Mouse (Mus musculus) embryonic facial prominence, embryonic 14.5 days (tissue): Measurements from ENCODE around the gene Cfap69. TPM values are rescaled to one million over a fixed set of nuclear protein-coding genes. Genes with fewer than 3 reads are reported as not detected.
"Not testable (repeated sequence)": the region's sequence is repeated elsewhere in the genome, so short reads cannot be mapped to it uniquely, and the experiment has no call there.

Experiments
- ATAC-seq: fragments of 200-750 bp; cut with Nextera tagmentation; 2 replicates; pipeline ENCODE4 v1.8.0; 2017; ENCODE audit warnings: low read depth, moderate number of reproducible peaks, moderate TSS enrichment
- DNase-seq: peaks from one replicate; pipeline ENCODE4 v3.0.0-alpha.2; 2015; ENCODE audit warnings: low spot score
- H3K27ac ChIP-seq: fragments of 300-500 bp; sonication (generic); replicated peaks from 2 replicates; pipeline ENCODE4 v1.5.1; 2014; ENCODE audit warnings: low read depth, mild to moderate bottlenecking, low read length, moderate library complexity
- H3K27me3 ChIP-seq: fragments of 300-500 bp; sonication (generic); replicated peaks from 2 replicates; pipeline ENCODE4 v1.6.1; 2014; ENCODE audit warnings: low read length; ENCODE audit not compliant: control insufficient read depth, insufficient read depth
- H3K36me3 ChIP-seq: fragments of 300-500 bp; sonication (generic); 2 replicates; pipeline ENCODE4 v1.6.1; 2014; ENCODE audit warnings: low read length, mixed read lengths; ENCODE audit not compliant: control insufficient read depth, insufficient read depth
- H3K4me1 ChIP-seq: fragments of 300-500 bp; sonication (generic); 2 replicates; pipeline ENCODE4 v1.6.1; 2014; ENCODE audit warnings: antibody characterized with exemption, low read length; ENCODE audit not compliant: control insufficient read depth, insufficient read depth
- H3K4me2 ChIP-seq: fragments of 300-500 bp; sonication (generic); 2 replicates; pipeline ENCODE4 v1.6.1; 2014; ENCODE audit warnings: low read depth, mild to moderate bottlenecking, low read length, moderate library complexity, mixed read lengths
- H3K4me3 ChIP-seq: fragments of 300-500 bp; sonication (generic); 2 replicates; pipeline ENCODE4 v1.5.1; 2014; ENCODE audit warnings: low read depth, mild to moderate bottlenecking, low read length
- H3K9ac ChIP-seq: fragments of 300-500 bp; sonication (generic); 2 replicates; pipeline ENCODE4 v1.6.1; 2014; ENCODE audit warnings: low read depth, mild to moderate bottlenecking, low read length, moderate library complexity, mixed read lengths
- H3K9me3 ChIP-seq: fragments of 300-500 bp; sonication (generic); 2 replicates; pipeline ENCODE4 v1.6.1; 2016; ENCODE audit warnings: low read length; ENCODE audit not compliant: control insufficient read depth
- WGBS: fragments of 180-500 bp; shearing (Covaris S2); extraction: QIAGEN DNeasy Blood & Tissue Kit; methylation state at CpG from one replicate; pipeline ENCODE4 v1.1.7; 2014; 5-methylcytosine and 5-hydroxymethylcytosine counted together
- polyA plus RNA-seq: library from polyadenylated mRNA; unstranded; fragments of >200 nt; fragmentation: Nextera tagmentation; extraction: Ambion mirVana; gene quantifications from 2 replicates; pipeline ENCODE4 v1.2.1, GENCODE M21; 2014

Cfap69 gene
- polyA plus RNA-seq, 1 experiment from 2014 or later, result 3.3 TPM

DNA sequence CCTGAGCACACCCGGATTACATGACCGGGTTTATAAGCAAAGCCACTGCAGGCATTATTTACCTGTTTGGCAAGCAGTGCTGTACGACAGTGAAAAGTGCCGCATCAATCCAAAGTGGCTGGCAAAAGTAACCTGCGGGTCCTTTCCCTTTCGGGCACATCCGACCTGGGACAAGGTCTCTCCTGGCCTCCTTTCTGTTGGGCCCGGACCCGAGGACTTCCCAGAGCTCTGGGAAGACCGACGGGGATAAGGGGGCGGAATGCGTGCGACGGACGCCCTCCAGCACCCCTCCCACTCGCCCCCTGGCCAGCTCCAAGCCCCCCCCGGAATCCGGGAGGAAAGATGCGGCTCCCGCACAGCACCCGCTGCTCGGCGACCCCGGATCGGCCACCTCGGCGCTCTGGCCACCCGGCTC, 29.5 kb upstream of the Cfap69 start:
- H3K4me2 ChIP-seq, result peak overlapping the region; percentile 71
- peak overlapping the region; percentile 80 for H3K4me3 ChIP-seq
- H3K9ac ChIP-seq, result peak overlapping the region; percentile 87
- ATAC-seq (peak; percentile 68), DNase-seq (peak; percentile 41)
- peaks cover 3% of the 10 kb centered on the region; the same call in 1 of the 2 replicates for H3K4me1 ChIP-seq
- no peaks in the 10 kb centered on the region for H3K27me3 ChIP-seq
- peak overlapping the region; percentile 68 for H3K27ac ChIP-seq
- 0% methylated on average over 8 of the region's 29 CpGs for WGBS
- H3K36me3 ChIP-seq, result no peaks in the 10 kb centered on the region
- H3K9me3 ChIP-seq, result no peaks in the 10 kb centered on the region

DNA sequence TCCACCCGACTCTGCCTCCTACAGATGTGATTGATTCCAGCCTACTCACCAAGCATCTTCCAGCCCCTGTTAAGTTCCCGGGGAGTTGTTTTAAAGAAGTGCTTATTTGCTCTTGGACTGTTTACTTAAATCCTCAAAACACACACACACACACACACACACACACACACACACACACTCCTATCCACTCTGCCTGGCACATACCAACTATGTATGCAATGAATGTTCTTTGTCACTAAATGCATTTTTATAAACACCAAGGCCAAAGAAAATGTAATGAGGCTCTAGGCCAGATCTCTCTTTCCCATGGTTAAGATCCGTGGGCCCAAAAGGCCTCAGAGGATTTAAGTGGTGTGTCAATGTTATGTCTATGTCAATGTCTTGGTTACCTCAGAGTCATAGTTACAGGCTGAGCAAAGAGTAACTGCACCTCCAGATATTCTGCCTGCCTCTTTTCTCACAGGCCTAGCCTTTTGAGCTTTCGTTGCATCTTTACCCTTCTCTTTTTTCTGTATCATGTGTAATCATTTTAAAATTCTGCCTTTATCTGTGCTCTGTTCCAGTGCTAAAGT, 28.2 kb upstream of the Cfap69 start:
- Histone ChIP-seq H3K9me3 (no peaks in the 10 kb centered on the region), H3K9ac (no peak overlapping the region), H3K27me3 (no peaks in the 10 kb centered on the region), H3K4me2 (no peak overlapping the region), H3K27ac (no peak overlapping the region), H3K4me1 (peaks cover 3% of the 10 kb centered on the region; the same call in 1 of the 2 replicates), H3K4me3 (no peak overlapping the region), H3K36me3 (no peaks in the 10 kb centered on the region)
- DNase-seq, result no peak
- 48% methylated on average over 4 of the region's 4 CpGs for WGBS
- no peak for ATAC-seq

DNA sequence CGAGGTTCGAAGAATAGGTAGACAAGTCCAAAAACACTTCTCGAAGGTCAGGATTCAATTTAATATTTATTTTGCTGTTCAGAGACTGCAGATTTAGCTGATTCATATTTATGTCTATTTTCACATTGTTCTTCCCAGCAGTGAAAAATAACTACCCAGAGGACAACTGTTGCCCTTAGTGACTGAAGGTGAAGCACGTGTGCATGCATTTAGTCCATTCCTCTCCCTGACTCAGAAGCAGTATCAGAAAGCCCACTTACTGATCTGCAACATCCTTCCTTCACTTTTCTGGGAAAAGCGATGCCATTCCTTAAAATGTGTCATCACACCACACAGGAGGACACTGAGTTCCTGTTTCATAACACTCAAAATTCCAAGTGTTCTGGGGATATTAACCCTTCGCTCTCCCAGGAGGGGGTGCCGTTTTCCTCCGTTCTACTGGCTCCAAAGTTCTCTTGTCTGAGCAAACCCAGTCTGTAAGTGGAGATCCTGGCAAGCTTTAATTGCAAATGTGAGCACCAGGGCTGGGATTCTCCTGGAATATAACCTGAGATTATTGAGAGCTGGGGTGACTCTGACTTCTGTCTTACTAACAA, 25.0 kb upstream of the Cfap69 start:
- ATAC-seq, result no peak
- 68% methylated on average over 8 of the region's 8 CpGs for WGBS
- Histone ChIP-seq H3K4me1 (peaks cover 8% of the 10 kb centered on the region; the same call in 1 of the 2 replicates), H3K9ac (no peak overlapping the region), H3K27me3 (no peaks in the 10 kb centered on the region), H3K27ac (no peak overlapping the region), H3K4me2 (no peak overlapping the region), H3K4me3 (no peak overlapping the region), H3K9me3 (no peaks in the 10 kb centered on the region), H3K36me3 (no peaks in the 10 kb centered on the region)
- DNase-seq, result no peak

DNA sequence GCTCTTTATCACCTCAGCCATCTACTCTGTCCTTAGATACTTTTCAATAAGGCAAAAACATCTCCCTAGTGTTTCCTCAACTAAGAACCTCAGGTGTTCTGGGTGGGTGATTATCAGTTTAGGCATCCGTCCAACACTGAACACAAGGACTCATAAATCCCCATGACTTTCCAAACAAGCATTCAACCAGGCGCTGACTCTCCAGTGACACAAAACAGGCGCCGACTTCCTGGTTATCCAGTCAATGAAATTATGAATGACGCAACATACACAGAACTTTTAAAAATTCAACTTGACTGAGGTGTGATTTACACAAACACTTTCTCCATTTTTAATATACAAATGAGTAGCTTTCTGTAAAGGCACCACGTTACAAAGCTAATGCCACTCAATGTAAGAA, 24.2 kb upstream of the Cfap69 start:
- no peak overlapping the region for H3K9ac ChIP-seq
- no peak overlapping the region for H3K4me3 ChIP-seq
- no peak overlapping the region for H3K4me2 ChIP-seq
- H3K27ac ChIP-seq, result no peak overlapping the region
- no peak for ATAC-seq
- DNase-seq, result no peak
- H3K9me3 ChIP-seq, result no peaks in the 10 kb centered on the region
- 86% methylated on average over 6 of the region's 6 CpGs for WGBS
- H3K27me3 ChIP-seq, result no peaks in the 10 kb centered on the region
- no peaks in the 10 kb centered on the region for H3K36me3 ChIP-seq
- H3K4me1 ChIP-seq, result peaks cover 8% of the 10 kb centered on the region; the same call in 1 of the 2 replicates

DNA sequence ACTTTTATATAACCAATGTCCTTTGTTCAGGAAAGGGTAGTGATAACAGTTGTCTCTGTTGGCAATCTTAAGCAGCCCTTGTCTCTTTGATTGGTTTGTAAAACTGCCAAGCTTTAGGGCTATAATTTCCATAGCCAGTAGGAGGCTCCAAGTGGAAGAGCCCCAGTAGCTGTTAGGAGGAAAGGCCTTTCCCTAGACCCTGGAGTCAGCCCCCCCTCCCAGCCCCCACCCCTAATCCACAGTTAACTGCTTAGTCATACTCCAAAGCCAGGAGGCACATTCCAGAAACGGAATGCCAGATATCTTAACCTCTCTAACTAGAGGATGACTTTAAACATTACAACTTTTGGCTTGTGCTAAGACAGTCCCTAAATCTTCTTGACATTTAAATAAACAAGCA, 22.9 kb upstream of the Cfap69 start:
- peak; percentile 31 for DNase-seq
- peaks cover 4% of the 10 kb centered on the region; the same call in 1 of the 2 replicates for H3K4me1 ChIP-seq

GRCm38 (mm10) chr5:5684946-5685345, 20.9 kb upstream of the Cfap69 start:
- not testable (repeated sequence) for H3K4me2 ChIP-seq, H3K4me1 ChIP-seq, H3K36me3 ChIP-seq, H3K9ac ChIP-seq, ATAC-seq, H3K27me3 ChIP-seq, DNase-seq, H3K9me3 ChIP-seq, H3K27ac ChIP-seq, H3K4me3 ChIP-seq
- 94% methylated on average over 2 of the region's 2 CpGs for WGBS

More for the DNA sequence above, 22.9 kb upstream of the Cfap69 start:
- H3K36me3 ChIP-seq, result no peaks in the 10 kb centered on the region
- no peak overlapping the region for H3K4me3 ChIP-seq
- no peak for ATAC-seq
- H3K9ac ChIP-seq, result no peak overlapping the region
- H3K27ac ChIP-seq, result no peak overlapping the region
- no peaks in the 10 kb centered on the region for H3K27me3 ChIP-seq
- no peak overlapping the region for H3K4me2 ChIP-seq
- 4% methylated on average over 1 of the region's 1 CpGs for WGBS
- no peaks in the 10 kb centered on the region for H3K9me3 ChIP-seq

GRCm38 (mm10) chr5:5683292-5683691, 19.3 kb upstream of the Cfap69 start:
- DNase-seq, result no peak
- no peak for ATAC-seq
- no peaks in the 10 kb centered on the region for H3K27me3 ChIP-seq
- peaks cover 4% of the 10 kb centered on the region; the same call in 1 of the 2 replicates for H3K4me1 ChIP-seq
- H3K36me3 ChIP-seq, result 0 out of 2 replicates have a peak, but pooled peaks cover 4% of the 10 kb centered on the region
- H3K4me3 ChIP-seq, result no peak overlapping the region
- H3K27ac ChIP-seq, result no peak overlapping the region
- H3K4me2 ChIP-seq, result no peak overlapping the region
- H3K9me3 ChIP-seq, result no peaks in the 10 kb centered on the region
- 61% methylated on average over 4 of the region's 4 CpGs for WGBS
- no peak overlapping the region for H3K9ac ChIP-seq

DNA sequence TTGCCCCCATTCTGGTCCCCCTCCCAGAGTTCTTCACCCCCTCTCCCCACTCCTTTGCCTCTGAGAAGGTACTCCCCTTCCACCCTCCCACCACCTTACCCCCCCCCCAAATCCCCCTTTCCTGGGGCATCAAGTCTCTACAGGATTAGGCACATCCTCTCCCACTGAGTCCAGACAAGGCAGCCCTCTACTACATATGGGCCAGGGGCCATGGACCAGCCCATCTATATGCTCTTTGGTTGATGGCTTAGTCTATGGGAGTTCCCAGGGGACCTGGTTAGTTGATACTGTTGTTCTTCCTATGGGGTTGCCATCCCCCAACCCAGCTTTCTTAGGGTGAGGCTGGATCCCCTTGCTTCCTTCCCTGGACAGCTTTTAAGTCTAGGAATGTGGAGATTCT, 15.4 kb upstream of the Cfap69 start:
- Histone ChIP-seq H3K4me1 (no peaks in the 10 kb centered on the region), H3K4me3 (no peak overlapping the region), H3K36me3 (peaks cover 19% of the 10 kb centered on the region), H3K27ac (no peak overlapping the region), H3K4me2 (no peak overlapping the region), H3K27me3 (no peaks in the 10 kb centered on the region), H3K9ac (no peak overlapping the region), H3K9me3 (no peaks in the 10 kb centered on the region)
- ATAC-seq, result no peak
- DNase-seq, result no peak

GRCm38 (mm10) chr5:5676082-5676481, 12.0 kb upstream of the Cfap69 start:
- Histone ChIP-seq H3K9ac (no peak overlapping the region), H3K9me3 (no peaks in the 10 kb centered on the region), H3K27me3 (no peaks in the 10 kb centered on the region), H3K4me3 (no peak overlapping the region), H3K4me2 (no peak overlapping the region), H3K27ac (no peak overlapping the region), H3K36me3 (peaks cover 17% of the 10 kb centered on the region), H3K4me1 (no peaks in the 10 kb centered on the region)
- ATAC-seq (no peak), DNase-seq (no peak)
- WGBS, result 76% methylated on average over 3 of the region's 3 CpGs
